Mouse (Mus musculus) kidney, adult 2 months (tissue): ENCODE data around the gene Arhgap11a.

Experiments
- CTCF ChIP-seq: fragments of 200-500 bp; conservative IDR thresholded peaks from 2 replicates; pipeline ENCODE4 v1.5.1; 2011; ENCODE audit warnings: low read depth, mild to moderate bottlenecking, control low read depth, low read length, moderate library complexity, mixed read lengths; ENCODE audit not compliant: insufficient read depth, insufficient read length
- POLR2A ChIP-seq: fragments of 200-500 bp; IDR thresholded peaks from one replicate; pipeline ENCODE4 v1.6.1; 2011; ENCODE audit warnings: low read depth, low read length, control low read depth

- TF ChIP-seq POLR2A (no peak), CTCF (no peak)
These were observed 27.2 kb downstream of the Arhgap11a start for GRCm38 (mm10) chr2:113821176-113821734.
